Mouse (Mus musculus) liver, embryonic 16.5 days (tissue): Measurements from ENCODE around the gene Gfod1. TPM values are rescaled to one million over a fixed set of nuclear protein-coding genes. Genes with fewer than 3 reads are reported as not detected.

Experiments
- ATAC-seq: fragments of 200-750 bp; cut with Nextera tagmentation; 2 replicates; pipeline ENCODE4 v1.8.0; 2017; ENCODE audit warnings: low read depth, mild to moderate bottlenecking, moderate number of reproducible peaks, moderate library complexity
- H3K27ac ChIP-seq: fragments of 300-500 bp; sonication (generic); 2 replicates; pipeline ENCODE4 v1.5.1; 2014; ENCODE audit warnings: mild to moderate bottlenecking, low read length
- H3K27me3 ChIP-seq: fragments of 300-500 bp; sonication (generic); 2 replicates; pipeline ENCODE4 v1.6.1; 2014; ENCODE audit warnings: low read depth, low read length, mixed read lengths; ENCODE audit not compliant: control insufficient read depth, insufficient read depth
- H3K36me3 ChIP-seq: fragments of 300-500 bp; sonication (generic); 2 replicates; pipeline ENCODE4 v1.6.1; 2014; ENCODE audit warnings: mild to moderate bottlenecking; ENCODE audit not compliant: control insufficient read depth, insufficient read depth
- H3K4me1 ChIP-seq: fragments of 300-500 bp; sonication (generic); 2 replicates; pipeline ENCODE4 v1.6.1; 2014; ENCODE audit warnings: low read depth, low read length, mixed read lengths; ENCODE audit not compliant: control insufficient read depth
- H3K4me2 ChIP-seq: fragments of 300-500 bp; sonication (generic); 2 replicates; pipeline ENCODE4 v1.6.1; 2014; ENCODE audit warnings: low read depth, low read length, mixed read lengths
- H3K4me3 ChIP-seq: fragments of 300-500 bp; sonication (generic); 2 replicates; pipeline ENCODE4 v1.5.1; 2014; ENCODE audit warnings: low read depth, mild to moderate bottlenecking, low read length
- H3K9ac ChIP-seq: fragments of 300-500 bp; sonication (generic); 2 replicates; pipeline ENCODE4 v1.6.1; 2014; ENCODE audit warnings: low read depth, low read length
- H3K9me3 ChIP-seq: fragments of 300-500 bp; sonication (generic); replicated peaks from 2 replicates; pipeline ENCODE4 v1.6.1; 2016; ENCODE audit warnings: low read length; ENCODE audit not compliant: control insufficient read depth
- WGBS: fragments of 180-500 bp; shearing (Covaris S2); extraction: QIAGEN DNeasy Blood & Tissue Kit; methylation state at CpG from one replicate; pipeline ENCODE4 v1.1.7; 2014; ENCODE audit not compliant: insufficient replicate concordance; 5-methylcytosine and 5-hydroxymethylcytosine counted together
- polyA plus RNA-seq: library from polyadenylated mRNA; unstranded; fragments of >200 nt; fragmentation: Nextera tagmentation; extraction: Ambion mirVana; gene quantifications from 2 replicates; pipeline ENCODE4 v1.2.1, GENCODE M21; 2015

Gfod1 gene
- polyA plus RNA-seq, 1 experiment from 2014 or later: 0.59 TPM

DNA sequence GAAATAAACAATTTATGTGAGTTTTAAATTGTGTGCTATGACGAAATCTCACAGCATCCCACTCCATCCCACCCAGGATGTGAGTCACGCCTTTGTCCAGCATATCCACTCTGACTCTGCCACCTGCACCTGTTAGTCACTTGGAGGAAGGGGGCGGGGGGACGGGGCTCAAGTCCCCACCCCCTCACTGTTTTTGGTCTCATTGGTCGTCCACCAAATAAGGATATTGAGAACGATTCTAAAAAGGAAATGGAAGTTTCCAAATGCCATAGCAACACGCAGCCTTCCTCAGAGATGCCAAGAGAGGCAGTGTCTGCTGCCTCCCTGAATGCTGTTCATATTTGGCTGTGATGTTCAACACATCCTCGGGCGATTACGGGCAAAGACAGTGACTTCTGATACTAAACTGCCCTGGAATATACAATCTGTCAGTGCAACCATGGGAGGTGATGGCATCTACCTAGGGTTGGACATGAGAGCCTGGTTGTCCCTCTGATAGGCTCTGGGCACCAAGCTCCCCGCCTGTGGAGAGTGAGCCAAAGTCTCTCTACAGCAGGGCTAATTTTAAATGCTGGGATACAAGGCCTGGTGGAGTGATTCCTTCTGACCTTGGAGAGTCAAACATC lies 41.7 kb downstream of the Gfod1 start:
- WGBS: 78% methylated on average over 11 of the region's 11 CpGs
- Histone ChIP-seq H3K9ac (no peak overlapping the region), H3K4me3 (no peak overlapping the region), H3K27me3 (no peaks in the 10 kb centered on the region), H3K27ac (peak overlapping the region; percentile 27; the same call in 1 of the 2 replicates), H3K4me1 (peaks cover 41% of the 10 kb centered on the region), H3K36me3 (no peaks in the 10 kb centered on the region), H3K9me3 (0 out of 2 replicates have a peak, but pooled peaks cover 2% of the 10 kb centered on the region), H3K4me2 (no peak overlapping the region)
- ATAC-seq: no peak

DNA sequence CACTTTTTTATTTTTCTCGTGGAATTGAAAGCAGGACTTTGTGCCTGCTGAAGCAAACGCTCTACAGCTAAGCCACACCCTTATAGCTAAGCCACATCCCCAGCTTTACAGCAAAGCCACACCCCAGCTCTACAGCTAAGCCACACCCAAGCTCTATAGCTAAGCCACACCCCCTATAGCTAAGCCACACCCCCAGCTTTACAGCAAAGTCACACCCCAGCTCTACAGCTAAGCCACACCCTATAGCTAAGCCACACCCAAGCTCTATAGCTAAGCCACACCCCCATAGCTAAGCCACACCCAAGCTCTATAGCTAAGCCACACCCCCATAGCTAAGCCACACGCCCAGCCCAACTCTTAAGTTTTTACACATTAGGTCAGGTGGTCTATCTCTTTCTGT lies 42.7 kb downstream of the Gfod1 start:
- Histone ChIP-seq H3K4me2 (peak overlapping the region; percentile 72), H3K4me1 (peaks cover 41% of the 10 kb centered on the region), H3K4me3 (peak overlapping the region; percentile 42), H3K27ac (peak overlapping the region; percentile 96), H3K9ac (peak overlapping the region; percentile 52), H3K27me3 (no peaks in the 10 kb centered on the region), H3K36me3 (no peaks in the 10 kb centered on the region), H3K9me3 (0 out of 2 replicates have a peak, but pooled peaks cover 2% of the 10 kb centered on the region)
- peak; percentile 91 for ATAC-seq
- 14% methylated on average over 3 of the region's 3 CpGs for WGBS

DNA sequence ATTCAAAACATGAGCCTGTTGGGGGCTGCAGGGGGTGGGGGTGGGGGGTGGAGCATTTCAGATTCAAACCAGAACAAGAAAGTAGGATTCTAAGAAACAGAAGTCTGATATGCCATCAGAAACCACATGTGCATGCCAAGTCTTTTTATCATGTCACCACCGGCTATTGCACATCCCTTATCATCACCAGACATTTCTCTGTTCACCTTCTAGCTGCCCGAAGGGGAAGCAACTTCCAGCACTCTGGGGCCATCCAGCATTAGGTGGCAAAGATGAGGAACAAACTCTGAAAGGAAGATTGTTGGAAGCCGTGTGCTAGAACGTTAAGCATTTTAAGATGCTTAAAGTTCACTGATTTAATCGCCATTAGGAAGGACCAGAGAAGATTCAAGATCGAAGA lies 43.2 kb downstream of the Gfod1 start:
- Histone ChIP-seq H3K4me3 (peak overlapping the region; percentile 42), H3K27me3 (no peaks in the 10 kb centered on the region), H3K4me2 (peak overlapping the region; percentile 72), H3K27ac (peak overlapping the region; percentile 96), H3K4me1 (peaks cover 41% of the 10 kb centered on the region), H3K9me3 (0 out of 2 replicates have a peak, but pooled peaks cover 2% of the 10 kb centered on the region), H3K9ac (peak overlapping the region; percentile 52), H3K36me3 (no peaks in the 10 kb centered on the region)
- 18% methylated on average over 6 of the region's 6 CpGs for WGBS
- peak; percentile 91 for ATAC-seq

DNA sequence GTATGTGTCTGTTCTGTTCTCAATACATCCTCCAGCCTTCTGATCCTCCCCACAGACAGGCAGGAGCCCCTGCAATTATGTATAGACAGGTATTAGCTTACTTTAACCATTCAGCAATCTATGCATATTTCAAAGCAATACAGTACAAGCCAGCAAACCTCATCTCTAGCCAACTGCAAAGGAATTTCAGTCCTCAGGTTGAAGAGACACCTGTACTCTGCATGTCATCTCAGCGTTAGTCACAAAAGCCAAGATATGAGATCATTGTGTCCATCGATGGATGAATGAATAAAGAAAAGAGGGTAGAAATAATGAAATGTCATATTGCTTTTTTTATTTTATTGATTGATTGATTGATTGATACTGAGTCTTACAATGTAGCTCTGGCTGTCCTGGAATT lies 47.5 kb downstream of the Gfod1 start:
- H3K4me1 ChIP-seq: peaks cover 33% of the 10 kb centered on the region
- WGBS: 88% methylated on average over 2 of the region's 2 CpGs

DNA sequence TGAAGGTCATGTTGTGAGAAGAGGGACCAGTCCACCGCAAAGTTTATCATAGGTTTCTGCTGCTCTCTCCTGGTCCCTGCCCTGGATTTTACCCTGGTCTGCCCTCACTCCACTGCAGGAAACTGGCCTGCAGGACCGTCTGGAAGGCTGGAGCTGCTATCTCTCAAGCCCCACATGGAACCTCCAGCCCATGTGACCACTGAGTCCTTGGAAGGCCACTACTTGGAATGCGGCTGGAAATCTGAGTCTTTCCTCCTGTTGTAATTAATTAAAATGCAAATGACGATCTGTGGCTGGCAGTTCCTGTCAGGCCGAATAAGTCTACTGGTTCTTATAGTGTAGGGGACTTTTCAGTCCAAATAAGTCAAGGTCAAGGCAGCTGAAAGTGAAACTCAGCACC lies 50.4 kb downstream of the Gfod1 start:
- Histone ChIP-seq H3K9ac (no peak overlapping the region), H3K4me2 (no peak overlapping the region), H3K9me3 (no peaks in the 10 kb centered on the region), H3K4me3 (no peak overlapping the region), H3K4me1 (peaks cover 21% of the 10 kb centered on the region), H3K27me3 (no peaks in the 10 kb centered on the region), H3K36me3 (no peaks in the 10 kb centered on the region), H3K27ac (no peak overlapping the region)
- no peak for ATAC-seq
- WGBS: 65% methylated on average over 5 of the region's 5 CpGs

More for the DNA sequence above, 47.5 kb downstream of the Gfod1 start:
- H3K4me2 ChIP-seq: no peak overlapping the region
- 0 out of 2 replicates have a peak, but pooled peaks cover under 1% of the 10 kb centered on the region for H3K9me3 ChIP-seq
- no peaks in the 10 kb centered on the region for H3K27me3 ChIP-seq
- H3K27ac ChIP-seq: no peak overlapping the region
- no peak overlapping the region for H3K4me3 ChIP-seq
- no peaks in the 10 kb centered on the region for H3K36me3 ChIP-seq
- ATAC-seq: no peak
- no peak overlapping the region for H3K9ac ChIP-seq

DNA sequence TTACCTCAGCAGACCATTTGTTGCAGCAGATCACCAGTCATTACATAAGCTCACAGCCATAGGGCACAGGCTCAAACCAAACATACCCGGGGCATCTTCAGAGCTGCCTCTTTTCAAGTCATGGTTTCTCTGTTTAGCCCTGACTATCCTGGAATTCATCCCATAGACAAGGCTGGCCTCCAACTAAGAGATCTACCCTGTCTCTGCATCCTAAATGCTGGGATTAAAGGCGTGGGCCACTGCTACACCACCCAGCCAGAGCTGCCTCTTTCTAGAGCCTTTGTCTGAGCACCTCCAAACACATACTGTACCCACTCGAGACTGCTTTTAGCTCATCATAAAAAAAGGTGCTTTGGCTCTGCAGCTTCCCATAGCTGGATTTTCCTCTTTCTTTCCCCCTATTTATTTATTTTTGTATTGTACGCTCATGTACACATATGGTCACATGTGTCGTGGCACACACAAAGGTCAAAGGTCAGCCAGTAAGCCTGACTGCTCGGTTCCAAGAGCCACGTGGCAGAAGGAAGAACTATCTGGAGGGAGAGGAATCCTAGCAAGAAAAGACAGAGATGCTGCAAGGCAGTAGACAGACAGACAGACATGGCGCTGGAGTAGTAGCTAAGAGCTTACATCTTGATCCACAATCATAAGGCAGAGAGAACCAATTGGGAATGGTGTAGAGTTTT lies 51.7 kb downstream of the Gfod1 start:
- Histone ChIP-seq H3K4me2 (no peak overlapping the region), H3K4me3 (no peak overlapping the region), H3K4me1 (peaks cover 20% of the 10 kb centered on the region), H3K27ac (no peak overlapping the region), H3K36me3 (no peaks in the 10 kb centered on the region), H3K9ac (no peak overlapping the region), H3K9me3 (no peaks in the 10 kb centered on the region), H3K27me3 (no peaks in the 10 kb centered on the region)
- WGBS: 70% methylated on average over 8 of the region's 8 CpGs
- no peak for ATAC-seq

DNA sequence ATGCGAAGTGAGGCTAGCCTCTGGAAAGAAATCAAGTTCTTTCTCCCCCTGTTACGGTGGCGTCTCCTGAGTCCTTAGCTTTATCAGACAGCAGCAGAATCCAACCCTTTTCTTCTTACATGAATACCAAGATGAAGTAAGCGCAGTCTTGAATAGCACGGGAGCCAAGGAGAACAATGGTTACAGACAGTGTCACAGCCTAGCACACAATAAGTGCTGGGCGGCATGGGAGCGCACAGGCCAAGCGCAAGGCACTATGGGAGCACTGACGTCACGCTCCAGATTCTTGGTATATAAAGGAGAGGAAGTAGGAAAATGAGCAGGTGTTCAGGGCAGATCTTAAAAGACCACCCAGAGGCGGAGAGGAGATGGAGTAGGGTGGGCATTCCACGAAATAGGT lies 52.6 kb downstream of the Gfod1 start:
- H3K9ac ChIP-seq: no peak overlapping the region
- no peak overlapping the region for H3K4me2 ChIP-seq
- H3K4me3 ChIP-seq: no peak overlapping the region
- no peaks in the 10 kb centered on the region for H3K9me3 ChIP-seq
- peaks cover 20% of the 10 kb centered on the region for H3K4me1 ChIP-seq
- H3K27ac ChIP-seq: no peak overlapping the region
- H3K27me3 ChIP-seq: no peaks in the 10 kb centered on the region
- 54% methylated on average over 12 of the region's 12 CpGs for WGBS
- ATAC-seq: no peak
- no peaks in the 10 kb centered on the region for H3K36me3 ChIP-seq

DNA sequence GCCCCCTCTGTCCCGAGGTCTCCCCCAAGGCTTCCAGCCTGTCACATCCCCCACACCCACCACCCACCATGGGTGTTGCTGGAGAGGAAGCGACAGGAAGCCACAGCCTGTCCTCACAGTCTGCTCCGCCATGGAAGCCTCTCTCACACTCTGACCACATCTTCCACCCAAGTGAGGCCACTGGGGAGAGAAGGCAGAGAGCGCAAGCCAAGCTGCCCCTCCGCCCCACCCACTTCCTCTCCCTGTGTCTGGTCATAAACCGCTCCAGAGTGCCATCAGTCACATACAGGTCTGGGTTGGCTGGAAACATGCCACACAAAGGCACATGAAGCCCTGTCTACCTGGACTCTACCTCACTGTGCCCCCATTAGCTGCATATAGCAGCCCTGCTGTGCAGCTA lies 53.3 kb downstream of the Gfod1 start:
- Histone ChIP-seq H3K4me3 (no peak overlapping the region), H3K9ac (peak overlapping the region; percentile 34; the same call in 1 of the 2 replicates), H3K4me2 (no peak overlapping the region), H3K4me1 (peaks cover 22% of the 10 kb centered on the region), H3K36me3 (no peaks in the 10 kb centered on the region), H3K9me3 (no peaks in the 10 kb centered on the region), H3K27ac (peak overlapping the region; percentile 65), H3K27me3 (no peaks in the 10 kb centered on the region)
- ATAC-seq: peak; percentile 70
- WGBS: 27% methylated on average over 6 of the region's 6 CpGs

DNA sequence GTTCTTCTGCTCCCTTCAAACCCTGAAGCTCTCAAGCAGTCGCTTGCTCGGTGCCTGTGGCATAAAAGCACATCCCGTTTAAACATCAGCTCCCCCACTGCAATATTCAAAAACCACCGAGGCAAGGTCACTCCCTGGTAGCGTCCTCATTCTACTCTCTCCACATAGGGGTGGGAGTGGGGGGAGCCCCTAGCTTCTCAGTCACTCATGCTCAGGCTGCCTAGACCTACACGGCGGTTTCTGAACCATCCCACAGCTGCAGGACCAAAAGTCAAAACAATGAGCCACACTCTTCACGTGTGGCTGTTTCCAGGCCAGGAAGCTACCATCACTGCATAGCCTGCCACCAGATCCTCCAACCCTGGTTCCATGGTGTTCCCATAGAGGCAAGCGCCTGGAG lies 53.9 kb downstream of the Gfod1 start:
- 26% methylated on average over 9 of the region's 9 CpGs for WGBS
- H3K9ac ChIP-seq: no peak overlapping the region; the same call in 1 of the 2 replicates
- no peak overlapping the region for H3K4me3 ChIP-seq
- H3K4me2 ChIP-seq: no peak overlapping the region; the same call in 1 of the 2 replicates
- H3K9me3 ChIP-seq: no peaks in the 10 kb centered on the region
- H3K4me1 ChIP-seq: peaks cover 26% of the 10 kb centered on the region
- H3K27ac ChIP-seq: peak overlapping the region; percentile 23; the same call in 1 of the 2 replicates
- no peak for ATAC-seq
- H3K36me3 ChIP-seq: no peaks in the 10 kb centered on the region
- H3K27me3 ChIP-seq: no peaks in the 10 kb centered on the region
